Mouse (Mus musculus): Measurements from ENCODE around the gene Cep57l1.

Gene Cep57l1

DNA sequence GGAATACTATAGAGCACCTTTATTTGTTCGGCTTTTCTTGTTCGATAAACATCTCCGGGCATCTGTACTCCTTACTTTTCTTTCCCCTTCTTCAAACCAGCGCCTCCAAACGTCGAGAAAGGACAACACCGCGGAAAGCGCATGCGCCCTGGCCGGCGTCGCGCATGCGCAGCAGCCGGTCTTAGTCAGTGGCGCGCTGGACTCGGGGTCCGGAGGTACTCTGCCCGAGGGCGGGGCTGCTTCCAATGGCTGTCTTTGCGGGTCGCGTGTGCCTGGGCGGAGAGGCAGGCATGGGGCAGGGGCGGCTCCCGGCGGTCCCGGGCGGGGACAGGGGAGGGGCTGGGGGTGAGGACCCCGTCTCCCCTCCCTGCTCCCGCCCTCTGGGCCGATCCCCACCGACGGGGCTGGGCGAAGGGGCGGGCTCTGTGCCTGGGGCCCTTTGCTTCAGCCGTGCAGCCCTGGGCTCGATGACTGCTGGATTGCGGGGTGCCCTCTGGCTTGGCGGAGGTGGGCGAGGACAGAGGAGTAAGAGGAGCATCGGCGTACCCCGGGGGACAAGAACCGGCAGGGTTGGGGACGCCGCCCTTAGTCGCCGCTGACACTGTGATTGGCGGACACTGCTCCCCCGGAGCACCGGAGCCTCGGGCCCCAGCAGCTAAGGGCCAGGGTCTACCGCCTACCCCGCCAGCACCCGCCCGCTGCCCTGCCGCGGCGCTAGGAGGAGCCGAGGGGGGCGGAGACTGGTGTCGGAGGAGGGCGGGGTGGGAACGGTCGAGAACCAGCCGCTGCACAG lies at the start of gene Cep57l1, which contains the start of gene Sesn1:
Cep57l1 (minus strand) TSS at position 101 of the 793 bp plus-strand sequence.
Sesn1 (plus strand) TSS at position 165 of the 793 bp plus-strand sequence.
- H3K4me1 ChIP-seq (replicated peaks; ENCODE audit: low read depth, low read length) = peaks cover 16% of the 10 kb centered on the region
- H3K27me3 ChIP-seq (ENCODE audit: insufficient read depth, low read length) = peaks cover 11% of the 10 kb centered on the region
- H3K36me3 ChIP-seq (ENCODE audit: insufficient read depth, low read length) = peaks cover 29% of the 10 kb centered on the region
- H3K4me3 ChIP-seq (replicated peaks; ENCODE audit: low read length) = peak within 1 kb of the TSS; percentile 90
- TF ChIP-seq CTCF (conservative IDR thresholded peaks at IDR 0.05; ENCODE audit: low read length) (no peak), POU5F1 (IDR thresholded peaks at IDR 0.05; ENCODE audit: borderline replicate concordance, low read length) (no peak), NANOG (IDR thresholded peaks at IDR 0.05; ENCODE audit: borderline replicate concordance, low read length) (no peak)
- peaks cover 37% of the 10 kb centered on the region for H3K9me3 ChIP-seq (ENCODE audit: low read length)

DNA sequence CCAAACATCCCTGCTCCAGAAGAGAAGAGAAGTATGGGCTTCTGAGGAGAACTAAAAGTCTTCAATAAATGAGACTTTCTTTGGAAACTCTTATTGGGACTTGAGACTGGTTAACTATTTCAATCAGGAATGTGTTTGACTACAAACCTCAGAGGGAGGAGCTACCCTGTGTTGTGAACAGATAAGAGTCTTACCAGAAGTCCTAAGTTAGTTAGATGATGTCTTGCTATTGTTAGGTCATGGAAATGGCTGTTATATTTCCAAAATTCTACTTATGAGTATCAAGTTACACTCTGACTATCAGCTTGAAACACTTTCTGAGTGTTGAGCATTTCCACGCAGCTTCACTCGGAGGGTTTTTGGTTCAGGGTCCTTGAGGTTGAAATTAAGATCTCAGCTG lies 39.0 kb upstream of the Cep57l1 start:
- H3K27me3 ChIP-seq (ENCODE audit: insufficient read depth, low read length) = no peaks in the 10 kb centered on the region
- no peaks in the 10 kb centered on the region for H3K36me3 ChIP-seq (ENCODE audit: insufficient read depth, low read length)
- H3K4me1 ChIP-seq (replicated peaks; ENCODE audit: low read depth, low read length) = no peaks in the 10 kb centered on the region
- H3K4me3 ChIP-seq (replicated peaks; ENCODE audit: low read length) = no peak overlapping the region
- TF ChIP-seq NANOG (IDR thresholded peaks at IDR 0.05; ENCODE audit: borderline replicate concordance, low read length) = no peak
- no peak for TF ChIP-seq CTCF (conservative IDR thresholded peaks at IDR 0.05; ENCODE audit: low read length)
- no peak for TF ChIP-seq POU5F1 (IDR thresholded peaks at IDR 0.05; ENCODE audit: borderline replicate concordance, low read length)
- no peaks in the 10 kb centered on the region for H3K9me3 ChIP-seq (ENCODE audit: low read length)

DNA sequence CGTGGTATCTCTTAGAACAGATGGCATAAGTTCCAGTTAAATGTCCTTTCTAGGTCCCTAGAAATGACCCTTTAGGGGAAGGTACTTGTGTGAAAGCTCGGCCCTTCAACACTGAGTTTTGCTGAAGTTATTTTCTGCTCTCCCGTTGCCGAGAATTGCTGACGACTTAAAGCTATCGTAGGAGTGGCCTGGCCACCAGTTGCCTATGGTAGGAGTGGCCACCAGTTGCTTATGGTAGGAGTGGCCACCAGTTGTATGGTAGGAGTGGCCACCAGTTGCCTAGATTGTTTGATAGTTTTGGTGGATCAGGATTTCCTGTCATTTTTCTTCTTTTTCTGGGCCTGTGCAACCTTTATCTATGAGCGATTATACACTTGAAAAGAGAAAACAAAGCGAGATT lies 38.1 kb upstream of the Cep57l1 start:
- Histone ChIP-seq H3K9me3 (ENCODE audit: low read length) (no peaks in the 10 kb centered on the region), H3K36me3 (ENCODE audit: insufficient read depth, low read length) (no peaks in the 10 kb centered on the region)
- no peak for TF ChIP-seq NANOG (IDR thresholded peaks at IDR 0.05; ENCODE audit: borderline replicate concordance, low read length)
- no peak for TF ChIP-seq POU5F1 (IDR thresholded peaks at IDR 0.05; ENCODE audit: borderline replicate concordance, low read length)
- no peak for TF ChIP-seq CTCF (conservative IDR thresholded peaks at IDR 0.05; ENCODE audit: low read length)

DNA sequence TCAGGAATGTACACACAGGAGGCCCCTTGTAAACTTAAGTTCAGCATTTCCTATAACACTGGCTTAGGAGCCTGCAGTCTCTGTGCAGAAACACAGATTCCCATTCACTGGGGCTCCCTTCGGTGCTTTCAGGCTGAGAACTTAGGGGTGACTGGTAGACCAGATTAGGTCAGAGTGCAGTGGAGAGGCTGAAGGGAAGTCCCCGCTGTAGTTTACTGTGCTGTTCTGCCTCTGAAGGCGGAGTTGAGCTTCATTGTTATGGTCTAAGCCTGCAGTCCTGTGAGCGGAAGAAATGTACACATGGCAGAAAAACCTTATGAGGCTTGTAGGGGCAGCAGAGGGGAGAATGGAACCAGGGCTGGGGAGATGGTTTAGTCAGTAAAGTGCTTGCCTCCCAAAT lies 29.2 kb upstream of the Cep57l1 start:
- H3K9me3 ChIP-seq (ENCODE audit: low read length) = no peaks in the 10 kb centered on the region

More for the DNA sequence above, 38.1 kb upstream of the Cep57l1 start:
- no peak overlapping the region for H3K4me3 ChIP-seq (replicated peaks; ENCODE audit: low read length)
- no peaks in the 10 kb centered on the region for H3K4me1 ChIP-seq (replicated peaks; ENCODE audit: low read depth, low read length)
- no peaks in the 10 kb centered on the region for H3K27me3 ChIP-seq (ENCODE audit: insufficient read depth, low read length)

DNA sequence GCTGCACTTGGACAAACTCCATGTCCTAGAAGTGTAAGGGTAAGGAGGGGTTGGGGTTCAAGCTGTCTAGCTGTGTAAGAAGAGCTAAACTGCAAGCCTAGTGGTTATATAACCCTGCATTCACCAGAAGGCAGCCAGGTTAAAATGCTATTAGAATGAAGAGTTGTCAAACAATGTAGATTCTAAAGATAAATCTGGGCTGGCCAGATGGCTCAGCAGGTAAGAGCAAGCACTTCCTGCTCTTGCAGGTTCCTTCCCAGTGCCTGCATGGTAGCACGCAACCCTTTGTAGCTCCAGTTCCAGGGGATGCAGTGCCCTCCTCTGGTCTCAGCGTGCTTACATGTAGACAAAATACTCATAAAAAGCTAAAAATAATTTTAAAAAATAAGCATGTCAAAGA lies 24.5 kb upstream of the Cep57l1 start:
- TF ChIP-seq NANOG (IDR thresholded peaks at IDR 0.05; ENCODE audit: borderline replicate concordance, low read length) (no peak), POU5F1 (IDR thresholded peaks at IDR 0.05; ENCODE audit: borderline replicate concordance, low read length) (no peak), CTCF (conservative IDR thresholded peaks at IDR 0.05; ENCODE audit: low read length) (no peak)
- H3K4me3 ChIP-seq (replicated peaks; ENCODE audit: low read length) = no peak overlapping the region
- H3K36me3 ChIP-seq (ENCODE audit: insufficient read depth, low read length) = no peaks in the 10 kb centered on the region
- no peaks in the 10 kb centered on the region for H3K27me3 ChIP-seq (ENCODE audit: insufficient read depth, low read length)
- H3K4me1 ChIP-seq (replicated peaks; ENCODE audit: low read depth, low read length) = peaks cover 40% of the 10 kb centered on the region
- peaks cover 2% of the 10 kb centered on the region; the same call in 1 of the 2 replicates for H3K9me3 ChIP-seq (ENCODE audit: low read length)

More for the DNA sequence above, 29.2 kb upstream of the Cep57l1 start:
- H3K4me3 ChIP-seq (replicated peaks; ENCODE audit: low read length) = no peak overlapping the region
- H3K27me3 ChIP-seq (ENCODE audit: insufficient read depth, low read length) = no peaks in the 10 kb centered on the region
- TF ChIP-seq NANOG (IDR thresholded peaks at IDR 0.05; ENCODE audit: borderline replicate concordance, low read length) (no peak), CTCF (conservative IDR thresholded peaks at IDR 0.05; ENCODE audit: low read length) (no peak), POU5F1 (IDR thresholded peaks at IDR 0.05; ENCODE audit: borderline replicate concordance, low read length) (no peak)
- H3K4me1 ChIP-seq (replicated peaks; ENCODE audit: low read depth, low read length) = peaks cover 8% of the 10 kb centered on the region; the same call in 1 of the 2 replicates
- H3K36me3 ChIP-seq (ENCODE audit: insufficient read depth, low read length) = no peaks in the 10 kb centered on the region

DNA sequence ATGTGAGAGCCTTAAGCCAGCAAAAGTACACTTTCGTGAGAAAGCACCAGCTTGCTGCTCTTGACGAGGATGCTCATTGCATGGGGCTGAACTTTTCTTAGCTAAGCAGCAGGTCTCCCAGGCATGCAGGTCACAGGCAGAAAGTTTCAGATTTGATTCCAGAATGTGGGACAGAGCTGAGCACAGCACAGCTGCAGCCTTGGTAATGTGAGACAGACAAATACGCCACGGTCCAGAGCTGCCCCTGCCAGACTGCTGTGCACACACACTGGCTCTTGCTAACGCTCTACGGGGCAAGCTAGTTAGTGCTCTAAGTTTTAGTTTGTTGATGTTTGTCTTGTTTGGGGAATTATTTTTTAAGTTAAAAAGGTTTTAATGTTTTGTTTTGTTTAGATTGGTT lies 22.5 kb upstream of the Cep57l1 start:
- no peak overlapping the region for H3K4me3 ChIP-seq (replicated peaks; ENCODE audit: low read length)
- H3K9me3 ChIP-seq (ENCODE audit: low read length) = peaks cover 3% of the 10 kb centered on the region; the same call in 1 of the 2 replicates
- no peak for TF ChIP-seq CTCF (conservative IDR thresholded peaks at IDR 0.05; ENCODE audit: low read length)
- TF ChIP-seq NANOG (IDR thresholded peaks at IDR 0.05; ENCODE audit: borderline replicate concordance, low read length) = no peak
- no peak for TF ChIP-seq POU5F1 (IDR thresholded peaks at IDR 0.05; ENCODE audit: borderline replicate concordance, low read length)
- H3K4me1 ChIP-seq (replicated peaks; ENCODE audit: low read depth, low read length) = peaks cover 54% of the 10 kb centered on the region
- peaks cover 1% of the 10 kb centered on the region; the same call in 1 of the 2 replicates for H3K27me3 ChIP-seq (ENCODE audit: insufficient read depth, low read length)
- no peaks in the 10 kb centered on the region for H3K36me3 ChIP-seq (ENCODE audit: insufficient read depth, low read length)

DNA sequence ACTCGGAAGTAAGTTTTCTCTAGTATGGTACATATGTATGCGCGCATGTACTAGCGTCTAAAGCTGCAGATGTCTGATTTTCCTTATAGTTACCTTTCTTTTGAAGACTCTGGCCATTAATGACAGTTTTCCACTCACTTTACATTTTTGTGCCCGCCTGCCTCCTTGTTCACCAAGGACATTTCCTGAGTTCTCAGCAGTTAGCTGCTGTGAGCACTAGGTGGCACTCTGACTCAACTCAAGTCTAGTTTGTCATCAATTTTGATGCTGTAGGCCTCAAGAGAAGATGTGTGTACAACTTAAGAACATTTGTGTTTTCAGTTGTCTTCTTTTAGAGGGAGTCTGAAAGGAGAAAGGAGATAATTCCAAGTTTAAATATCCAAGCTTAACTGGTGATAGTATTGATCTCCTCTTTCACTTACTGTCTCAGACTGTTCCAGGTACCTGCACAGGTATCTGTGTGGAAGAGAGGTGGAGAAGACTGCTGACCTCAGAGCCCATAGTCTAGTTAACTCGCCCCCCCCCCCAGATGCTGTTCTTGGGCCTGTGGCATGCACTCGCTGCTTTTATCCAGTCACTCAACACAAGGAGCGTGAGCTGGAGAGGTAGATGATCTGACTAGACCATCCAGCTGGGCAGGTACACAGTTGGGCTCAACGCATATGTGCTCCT lies 21.3 kb upstream of the Cep57l1 start:
- no peak for TF ChIP-seq NANOG (IDR thresholded peaks at IDR 0.05; ENCODE audit: borderline replicate concordance, low read length)
- TF ChIP-seq CTCF (conservative IDR thresholded peaks at IDR 0.05; ENCODE audit: low read length) = peak; percentile 70
- H3K4me1 ChIP-seq (replicated peaks; ENCODE audit: low read depth, low read length) = peaks cover 57% of the 10 kb centered on the region

DNA sequence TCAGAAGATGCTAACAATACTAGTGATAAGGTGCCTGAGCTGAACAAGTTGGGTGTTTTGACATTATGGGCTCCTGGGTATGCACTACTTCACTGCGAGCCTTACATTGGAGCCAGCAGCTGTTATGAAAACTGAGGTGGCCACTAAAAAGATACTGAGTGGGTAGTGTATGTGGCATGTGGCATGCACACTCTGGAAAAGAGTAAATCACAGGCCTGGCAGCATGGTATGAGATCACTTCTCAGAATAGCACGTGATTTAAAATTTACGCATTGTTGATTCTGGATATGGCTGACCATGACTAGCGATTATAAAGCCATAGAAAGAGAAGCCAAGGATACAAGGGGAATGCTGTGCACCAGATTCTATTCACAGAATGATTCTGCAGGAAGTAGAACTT lies 20.8 kb upstream of the Cep57l1 start:
- peaks cover 3% of the 10 kb centered on the region; the same call in 1 of the 2 replicates for H3K27me3 ChIP-seq (ENCODE audit: insufficient read depth, low read length)
- peaks cover 57% of the 10 kb centered on the region for H3K4me1 ChIP-seq (replicated peaks; ENCODE audit: low read depth, low read length)
- peaks cover 3% of the 10 kb centered on the region; the same call in 1 of the 2 replicates for H3K9me3 ChIP-seq (ENCODE audit: low read length)
- no peak overlapping the region for H3K4me3 ChIP-seq (replicated peaks; ENCODE audit: low read length)
- TF ChIP-seq NANOG (IDR thresholded peaks at IDR 0.05; ENCODE audit: borderline replicate concordance, low read length) = no peak
- no peak for TF ChIP-seq CTCF (conservative IDR thresholded peaks at IDR 0.05; ENCODE audit: low read length)
- no peak for TF ChIP-seq POU5F1 (IDR thresholded peaks at IDR 0.05; ENCODE audit: borderline replicate concordance, low read length)
- no peaks in the 10 kb centered on the region for H3K36me3 ChIP-seq (ENCODE audit: insufficient read depth, low read length)

More for the DNA sequence above, 21.3 kb upstream of the Cep57l1 start:
- Histone ChIP-seq H3K36me3 (ENCODE audit: insufficient read depth, low read length) (no peaks in the 10 kb centered on the region), H3K4me3 (replicated peaks; ENCODE audit: low read length) (no peak overlapping the region), H3K27me3 (ENCODE audit: insufficient read depth, low read length) (peaks cover 3% of the 10 kb centered on the region; the same call in 1 of the 2 replicates), H3K9me3 (ENCODE audit: low read length) (peaks cover 3% of the 10 kb centered on the region; the same call in 1 of the 2 replicates)

Data from E14TG2a.4 (cell line).